Mouse (Mus musculus) limb, embryonic 15.5 days (tissue): Measurements from ENCODE around the gene Tmem238. TPM values are rescaled to one million over a fixed set of nuclear protein-coding genes. Genes with fewer than 3 reads are reported as not detected.

Experiments used
- ATAC-seq: fragments of 200-750 bp; cut with Nextera tagmentation; 2 replicates; pipeline ENCODE4 v1.8.0; 2017; ENCODE audit warnings: low read depth, moderate TSS enrichment; ENCODE audit not compliant: insufficient number of reproducible peaks, low FRiP score, low TSS enrichment
- H3K27ac ChIP-seq: fragments of 300-500 bp; sonication (generic); 2 replicates; pipeline ENCODE4 v1.5.1; 2015; ENCODE audit warnings: moderate library complexity, mild to moderate bottlenecking, inconsistent platforms
- H3K27me3 ChIP-seq: fragments of 300-500 bp; sonication (generic); 2 replicates; pipeline ENCODE4 v1.6.1; 2015; ENCODE audit warnings: inconsistent platforms
- H3K36me3 ChIP-seq: fragments of 300-500 bp; sonication (generic); 2 replicates; pipeline ENCODE4 v1.6.1; 2015; ENCODE audit warnings: inconsistent platforms
- H3K4me1 ChIP-seq: fragments of 300-500 bp; sonication (generic); 2 replicates; pipeline ENCODE4 v1.6.1; 2015; ENCODE audit warnings: inconsistent platforms
- H3K4me2 ChIP-seq: fragments of 300-500 bp; sonication (generic); 2 replicates; pipeline ENCODE4 v1.6.1; 2015; ENCODE audit warnings: mild to moderate bottlenecking, inconsistent platforms
- H3K4me3 ChIP-seq: fragments of 300-500 bp; sonication (generic); 2 replicates; pipeline ENCODE4 v1.5.1; 2015; ENCODE audit warnings: mild to moderate bottlenecking, inconsistent platforms
- H3K9ac ChIP-seq: fragments of 300-500 bp; sonication (generic); 2 replicates; pipeline ENCODE4 v1.6.1; 2015; ENCODE audit warnings: inconsistent platforms
- H3K9me3 ChIP-seq: fragments of 300-500 bp; sonication (generic); 2 replicates; pipeline ENCODE4 v1.6.1; 2016; ENCODE audit warnings: inconsistent platforms
- WGBS: fragments of 180-500 bp; shearing (Covaris S2); methylation state at CpG from one replicate; pipeline ENCODE4 v1.1.7; 2015; 5-methylcytosine and 5-hydroxymethylcytosine counted together
- polyA plus RNA-seq: library from polyadenylated mRNA; unstranded; fragments of >200 nt; fragmentation: Nextera tagmentation; extraction: Ambion mirVana; gene quantifications from 2 replicates; pipeline ENCODE4 v1.2.1, GENCODE M21; 2015

The Tmem238 gene
- polyA plus RNA-seq, 1 experiment from 2014 or later, result 15.7 TPM

GRCm38 (mm10) chr7:4759670-4760069 lies 29.8 kb downstream of the Tmem238 start:
- H3K27ac ChIP-seq, result no peak overlapping the region
- H3K36me3 ChIP-seq, result no peaks in the 10 kb centered on the region
- no peak overlapping the region for H3K4me2 ChIP-seq
- no peaks in the 10 kb centered on the region for H3K9me3 ChIP-seq
- H3K27me3 ChIP-seq, result no peaks in the 10 kb centered on the region
- no peak overlapping the region for H3K9ac ChIP-seq
- WGBS, result 42% methylated on average over 1 of the region's 1 CpGs
- no peaks in the 10 kb centered on the region for H3K4me1 ChIP-seq
- no peak for ATAC-seq
- no peak overlapping the region for H3K4me3 ChIP-seq

GRCm38 (mm10) chr7:4752821-4753570 lies 36.5 kb downstream of the Tmem238 start, which contains the start of gene Cox6b2:
Gene Cox6b2, minus strand, starts transcription at chr7:4753094.
- peak within 1 kb of the TSS; percentile 48 for H3K4me3 ChIP-seq
- WGBS, result 4% methylated on average over 24 of the region's 24 CpGs
- peak within 1 kb of the TSS; percentile 75 for H3K27ac ChIP-seq
- peak within 1 kb of the TSS; percentile 75 for H3K4me2 ChIP-seq
- 0 out of 2 replicates have a peak within 1 kb of the TSS, but pooled peaks have one; percentile 17 for H3K9ac ChIP-seq
- ATAC-seq, result peak; percentile 85
- H3K4me1 ChIP-seq, result peaks cover 19% of the 10 kb centered on the region
- H3K27me3 ChIP-seq, result no peaks in the 10 kb centered on the region
- H3K9me3 ChIP-seq, result no peaks in the 10 kb centered on the region
- H3K36me3 ChIP-seq, result no peaks in the 10 kb centered on the region

GRCm38 (mm10) chr7:4751971-4752820 lies 37.3 kb downstream of the Tmem238 start:
- Histone ChIP-seq H3K4me2 (peak overlapping the region; percentile 75), H3K9ac (no peak overlapping the region), H3K27me3 (no peaks in the 10 kb centered on the region), H3K9me3 (no peaks in the 10 kb centered on the region), H3K4me1 (peaks cover 19% of the 10 kb centered on the region), H3K27ac (peak overlapping the region; percentile 75), H3K4me3 (peak overlapping the region; percentile 48), H3K36me3 (no peaks in the 10 kb centered on the region)
- ATAC-seq, result peak; percentile 81
- 1% methylated on average over 30 of the region's 30 CpGs for WGBS

GRCm38 (mm10) chr7:4749169-4749568 lies 40.3 kb downstream of the Tmem238 start:
- H3K4me2 ChIP-seq, result no peak overlapping the region
- no peak overlapping the region for H3K27ac ChIP-seq
- no peak overlapping the region for H3K4me3 ChIP-seq
- no peak overlapping the region for H3K9ac ChIP-seq
- no peak for ATAC-seq
- peaks cover 19% of the 10 kb centered on the region for H3K4me1 ChIP-seq
- H3K27me3 ChIP-seq, result no peaks in the 10 kb centered on the region
- WGBS, result 87% methylated on average over 2 of the region's 2 CpGs
- H3K9me3 ChIP-seq, result no peaks in the 10 kb centered on the region
- H3K36me3 ChIP-seq, result peaks cover 21% of the 10 kb centered on the region

- Histone ChIP-seq H3K4me2 (no peak overlapping the region), H3K4me3 (no peak overlapping the region), H3K4me1 (peaks cover 18% of the 10 kb centered on the region), H3K27me3 (no peaks in the 10 kb centered on the region), H3K36me3 (peaks cover 30% of the 10 kb centered on the region), H3K27ac (no peak overlapping the region), H3K9ac (no peak overlapping the region), H3K9me3 (no peaks in the 10 kb centered on the region)
- no peak for ATAC-seq
- WGBS, result 68% methylated on average over 4 of the region's 4 CpGs
These were observed 41.1 kb downstream of the Tmem238 start for GRCm38 (mm10) chr7:4748321-4748720.

- H3K27me3 ChIP-seq, result no peaks in the 10 kb centered on the region
- no peak overlapping the region for H3K27ac ChIP-seq
- H3K9me3 ChIP-seq, result no peaks in the 10 kb centered on the region
- WGBS, result 69% methylated on average over 9 of the region's 9 CpGs
- peaks cover 38% of the 10 kb centered on the region for H3K36me3 ChIP-seq
- no peak overlapping the region for H3K4me2 ChIP-seq
- no peak overlapping the region for H3K4me3 ChIP-seq
- H3K9ac ChIP-seq, result no peak overlapping the region
- no peak for ATAC-seq
- peaks cover 14% of the 10 kb centered on the region for H3K4me1 ChIP-seq
These were observed 42.1 kb downstream of the Tmem238 start for GRCm38 (mm10) chr7:4747156-4747899.

- Histone ChIP-seq H3K27me3 (no peaks in the 10 kb centered on the region), H3K4me3 (no peak overlapping the region), H3K9ac (no peak overlapping the region), H3K4me1 (peaks cover 13% of the 10 kb centered on the region), H3K4me2 (no peak overlapping the region), H3K36me3 (peaks cover 42% of the 10 kb centered on the region), H3K9me3 (no peaks in the 10 kb centered on the region), H3K27ac (no peak overlapping the region)
- no peak; the same call in 1 of the 2 replicates for ATAC-seq
- WGBS, result 87% methylated on average over 22 of the region's 22 CpGs
These were observed 43.0 kb downstream of the Tmem238 start for GRCm38 (mm10) chr7:4746326-4746980.

- H3K36me3 ChIP-seq, result peaks cover 42% of the 10 kb centered on the region
- 96% methylated on average over 6 of the region's 6 CpGs for WGBS
These were observed 44.6 kb downstream of the Tmem238 start for GRCm38 (mm10) chr7:4744886-4745285.

GRCm38 (mm10) chr7:4743354-4743753 lies 46.1 kb downstream of the Tmem238 start:
- Histone ChIP-seq H3K4me3 (no peak overlapping the region), H3K9ac (no peak overlapping the region), H3K4me1 (peaks cover 28% of the 10 kb centered on the region), H3K27me3 (no peaks in the 10 kb centered on the region), H3K27ac (no peak overlapping the region), H3K4me2 (no peak overlapping the region), H3K36me3 (peaks cover 42% of the 10 kb centered on the region), H3K9me3 (no peaks in the 10 kb centered on the region)
- ATAC-seq, result no peak
- WGBS, result 71% methylated on average over 2 of the region's 2 CpGs

More at GRCm38 (mm10) chr7:4744886-4745285, 44.6 kb downstream of the Tmem238 start:
- H3K27ac ChIP-seq, result no peak overlapping the region
- ATAC-seq, result no peak
- H3K9ac ChIP-seq, result no peak overlapping the region
- no peaks in the 10 kb centered on the region for H3K27me3 ChIP-seq
- no peaks in the 10 kb centered on the region for H3K9me3 ChIP-seq
- no peak overlapping the region for H3K4me2 ChIP-seq
- no peak overlapping the region for H3K4me3 ChIP-seq
- H3K4me1 ChIP-seq, result peaks cover 22% of the 10 kb centered on the region

GRCm38 (mm10) chr7:4742482-4742819 lies 47.0 kb downstream of the Tmem238 start:
- Histone ChIP-seq H3K36me3 (peaks cover 42% of the 10 kb centered on the region), H3K9me3 (no peaks in the 10 kb centered on the region), H3K4me3 (no peak overlapping the region), H3K4me1 (peaks cover 28% of the 10 kb centered on the region), H3K27ac (no peak overlapping the region), H3K9ac (no peak overlapping the region), H3K4me2 (no peak overlapping the region), H3K27me3 (no peaks in the 10 kb centered on the region)
- 87% methylated on average over 6 of the region's 6 CpGs for WGBS
- no peak for ATAC-seq
